8 mouse cellular contexts compared by ENCODE assay signal in the genomic region with DNA sequence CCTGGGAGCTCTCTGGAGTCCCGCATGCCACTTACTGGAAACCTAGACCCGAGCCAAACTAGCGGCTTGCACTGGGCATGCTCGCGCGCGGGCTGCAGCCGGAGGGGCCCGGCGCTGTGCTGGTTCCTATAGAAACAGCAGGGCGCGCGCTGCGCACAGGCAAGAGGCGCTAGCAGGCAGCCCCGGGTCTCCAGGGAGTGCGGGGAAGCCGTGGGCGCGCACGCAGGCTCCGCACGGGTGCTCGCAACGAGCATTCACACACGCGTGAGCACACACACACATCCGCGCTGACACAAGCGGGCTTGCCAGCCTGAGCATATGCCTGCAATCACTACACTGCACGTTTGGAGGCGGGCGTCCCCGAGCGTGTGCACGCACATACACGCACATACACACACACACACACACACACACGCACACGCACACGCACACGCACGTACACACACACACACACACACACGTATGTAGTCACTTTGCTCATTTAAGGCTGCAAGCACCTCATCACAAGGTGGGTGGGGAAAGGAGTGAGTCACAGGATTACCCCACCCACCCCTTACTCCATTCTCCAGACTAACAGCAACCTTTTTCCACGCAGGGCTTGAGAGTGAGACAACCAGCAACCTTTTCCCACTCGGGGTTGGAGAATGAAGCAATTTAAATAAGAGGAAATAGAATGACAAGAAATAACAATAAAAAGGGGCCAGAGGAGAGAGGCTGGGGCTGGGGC. TPM values are rescaled to one million over a fixed set of nuclear protein-coding genes. Genes with fewer than 3 reads are reported as not detected.
A peak's percentile ranks its signal among the peaks of the same experiment; 100 is the strongest.
DNase-seq lines count a peak whose midpoint lies in the region; ATAC-seq and TF ChIP-seq lines count a peak whose summit lies in the region.

No protein-coding gene starts in this region.

- H3K27ac ChIP-seq in intestine, embryonic 16.5 days (ENCODE audit: low read length), result no peak overlapping the region
- H3K27ac ChIP-seq in midbrain, embryonic 10.5 days (replicated peaks), result peak overlapping the region; percentile 88
- no peak overlapping the region for H3K27ac ChIP-seq in small intestine, adult 2 months (ENCODE audit: insufficient read depth, low read depth, low read length)

- H3K4me2 ChIP-seq in intestine, embryonic 16.5 days (ENCODE audit: low read depth, low read length), result peak overlapping the region; percentile 95

- no peak for TF ChIP-seq CTCF in small intestine, adult 2 months (IDR thresholded peaks at IDR 0.05; ENCODE audit: extremely low read depth, insufficient read length, insufficient replicate concordance, low read depth, low read length)

- peak; percentile 98 for DNase-seq in heart, adult 11 months
- no peak for DNase-seq in heart, adult 8-10 months (ENCODE audit: low spot score)
- DNase-seq in embryo, embryonic 10 days (ENCODE audit: low spot score), result peak; percentile 89
- DNase-seq in gastrocnemius, postnatal 25 days, result peak; percentile 52
- DNase-seq in left cerebral cortex, postnatal 36 days (ENCODE audit: low spot score in 2 of 2), result peak; percentile 87 to 90
- peak; percentile 86 for DNase-seq in midbrain, embryonic 10.5 days (ENCODE audit: low spot score)

- TF ChIP-seq POLR2A in small intestine, adult 2 months (IDR thresholded peaks at IDR 0.05; ENCODE audit: low read depth, low read length), result no peak

- no peaks in the 10 kb centered on the region for H3K27me3 ChIP-seq in intestine, embryonic 16.5 days (replicated peaks; ENCODE audit: control insufficient read depth, insufficient read depth, low read length)
- H3K27me3 ChIP-seq in midbrain, embryonic 10.5 days (ENCODE audit: low read depth, poor library complexity, severe bottlenecking), result peaks cover 17% of the 10 kb centered on the region
- no peaks in the 10 kb centered on the region for H3K27me3 ChIP-seq in small intestine, adult 2 months (ENCODE audit: control insufficient read depth, insufficient read depth, low read length)

- peak overlapping the region; percentile 73 for H3K9ac ChIP-seq in intestine, embryonic 16.5 days (ENCODE audit: low read depth, low read length)

- intact Hi-C loops in left cerebral cortex, postnatal 36 days (cut with DNase I), result loop anchor here (5.0 kb wide), 1 partner anchor 39 kb away; a partner anchor contains a TSS

- no peaks in the 10 kb centered on the region for H3K36me3 ChIP-seq in intestine, embryonic 16.5 days (ENCODE audit: control insufficient read depth, insufficient read depth, low read length)
- no peaks in the 10 kb centered on the region for H3K36me3 ChIP-seq in midbrain, embryonic 10.5 days
- H3K36me3 ChIP-seq in small intestine, adult 2 months (ENCODE audit: control insufficient read depth, insufficient read depth, low read length), result no peaks in the 10 kb centered on the region

- H3K4me3 ChIP-seq in intestine, embryonic 16.5 days (ENCODE audit: low read length), result peak overlapping the region; percentile 66
- H3K4me3 ChIP-seq in midbrain, embryonic 10.5 days, result peak overlapping the region; percentile 71
- H3K4me3 ChIP-seq in small intestine, adult 2 months (ENCODE audit: low read depth, low read length), result peak overlapping the region; percentile 59

- under 1% methylated on average over 45 of the region's 45 CpGs for WGBS in intestine, embryonic 16.5 days
- under 1% methylated on average over 45 of the region's 45 CpGs for WGBS in midbrain, embryonic 10.5 days
- whole genome bisulfite sequencing in small intestine, adult 2 months, result under 1% methylated on average over 45 of the region's 45 CpGs

- peaks cover 3% of the 10 kb centered on the region; the same call in 1 of the 2 replicates for H3K4me1 ChIP-seq in intestine, embryonic 16.5 days (ENCODE audit: control insufficient read depth, insufficient read depth, low read length)
- peaks cover 63% of the 10 kb centered on the region for H3K4me1 ChIP-seq in midbrain, embryonic 10.5 days
- H3K4me1 ChIP-seq in small intestine, adult 2 months (ENCODE audit: control insufficient read depth, insufficient read depth, insufficient read length, low read length), result peaks cover 6% of the 10 kb centered on the region; the same call in 1 of the 2 replicates

- peak; percentile 94 for ATAC-seq in intestine, embryonic 16.5 days

- H3K9me3 ChIP-seq in intestine, embryonic 16.5 days (ENCODE audit: control insufficient read depth, low read length), result no peaks in the 10 kb centered on the region
- H3K9me3 ChIP-seq in midbrain, embryonic 10.5 days (replicated peaks), result no peaks in the 10 kb centered on the region

RNA-seq across cellular contexts. Expression of a gene that starts 11.2 kb away (rescaled TPM):
- total RNA-seq in heart, adult 8-10 months (2022), result 10 to 100 TPM in 1 of 4 experiments, 1 to 10 TPM in 3; 5.3 to 12.8 (median 6.1) TPM
- 1 to 10 TPM; 2.4 to 4.0 TPM for total RNA-seq in gastrocnemius, postnatal 25 days (2021)
- 4.8 TPM in 2 replicates for polyA plus RNA-seq in intestine, embryonic 16.5 days (2015; fragmentation: Nextera tagmentation; extraction: Ambion mirVana)
- total RNA-seq in left cerebral cortex, postnatal 36 days (2021), result 10 to 100 TPM; 79.6 to 82.8 TPM
- polyA plus RNA-seq in midbrain, embryonic 10.5 days (2016; fragmentation: Nextera tagmentation; extraction: Ambion mirVana), result 20.6 and 21.8 TPM in 2 replicates
- 0.57 and 0.75 TPM in 2 replicates for polyA plus RNA-seq in small intestine, adult 2 months (2012; rRNA removed)

RNA-seq across cellular contexts. Expression of a gene that starts 18.2 kb away (rescaled TPM):
- total RNA-seq in heart, adult 8-10 months (2022), result 1 to 10 TPM; 2.8 to 6.4 (median 4.9) TPM
- 1 to 10 TPM; 1.5 to 6.5 TPM for total RNA-seq in gastrocnemius, postnatal 25 days (2021)
- polyA plus RNA-seq in intestine, embryonic 16.5 days (2015; fragmentation: Nextera tagmentation; extraction: Ambion mirVana), result 21.3 and 23.5 TPM in 2 replicates
- 1 to 10 TPM; 2.4 to 3.2 TPM for total RNA-seq in left cerebral cortex, postnatal 36 days (2021)
- 1.4 TPM in 2 replicates for polyA plus RNA-seq in midbrain, embryonic 10.5 days (2016; fragmentation: Nextera tagmentation; extraction: Ambion mirVana)
- 7.6 and 15.0 TPM in 2 replicates for polyA plus RNA-seq in small intestine, adult 2 months (2012; rRNA removed)

RNA-seq across cellular contexts. Expression of a gene that starts 23.0 kb away (rescaled TPM):
- 1,000 to 10,000 TPM; 3,411 to 4,078 (median 3,658) TPM for total RNA-seq in heart, adult 8-10 months (2022)
- 1,000 to 10,000 TPM; 1,104 to 3,330 TPM for total RNA-seq in gastrocnemius, postnatal 25 days (2021)
- polyA plus RNA-seq in intestine, embryonic 16.5 days (2015; fragmentation: Nextera tagmentation; extraction: Ambion mirVana), result 62.8 and 63.6 TPM in 2 replicates
- total RNA-seq in left cerebral cortex, postnatal 36 days (2021), result 100 to 1,000 TPM; 151 to 182 TPM
- polyA plus RNA-seq in midbrain, embryonic 10.5 days (2016; fragmentation: Nextera tagmentation; extraction: Ambion mirVana), result 3.6 and 5.9 TPM in 2 replicates
- polyA plus RNA-seq in small intestine, adult 2 months (2012; rRNA removed), result 16.7 and 23.1 TPM in 2 replicates

RNA-seq across cellular contexts. Expression of a gene that starts 24.1 kb away (rescaled TPM):
- 100 to 1,000 TPM; 150 to 156 (median 152) TPM for total RNA-seq in heart, adult 8-10 months (2022)
- total RNA-seq in gastrocnemius, postnatal 25 days (2021), result 100 to 1,000 TPM; 106 to 134 TPM
- polyA plus RNA-seq in intestine, embryonic 16.5 days (2015; fragmentation: Nextera tagmentation; extraction: Ambion mirVana), result 5.0 TPM in 2 replicates
- total RNA-seq in left cerebral cortex, postnatal 36 days (2021), result 1 to 10 TPM; 1.2 to 2.4 TPM
- 0.33 and 0.60 TPM in 2 replicates for polyA plus RNA-seq in midbrain, embryonic 10.5 days (2016; fragmentation: Nextera tagmentation; extraction: Ambion mirVana)
- 3.5 and 7.6 TPM in 2 replicates for polyA plus RNA-seq in small intestine, adult 2 months (2012; rRNA removed)

RNA-seq across cellular contexts. Expression of a gene that starts 39.9 kb away (rescaled TPM):
- 1 to 10 TPM; 4.9 to 6.9 (median 5.1) TPM for total RNA-seq in heart, adult 8-10 months (2022)
- 1 to 10 TPM; 3.7 to 3.9 TPM for total RNA-seq in gastrocnemius, postnatal 25 days (2021)
- polyA plus RNA-seq in intestine, embryonic 16.5 days (2015; fragmentation: Nextera tagmentation; extraction: Ambion mirVana), result 12.6 and 13.0 TPM in 2 replicates
- 1 to 10 TPM; 4.4 to 6.0 TPM for total RNA-seq in left cerebral cortex, postnatal 36 days (2021)
- polyA plus RNA-seq in midbrain, embryonic 10.5 days (2016; fragmentation: Nextera tagmentation; extraction: Ambion mirVana), result 12.1 and 12.8 TPM in 2 replicates
- 2.4 and 2.6 TPM in 2 replicates for polyA plus RNA-seq in small intestine, adult 2 months (2012; rRNA removed)

Comparison
In these comparisons a context has a peak if more than half of its experiments do, and no peak if none do; other contexts are left out.
1. RNA of a gene that starts 11.2 kb away (total RNA-seq): 79.6 to 82.8 TPM in left cerebral cortex, postnatal 36 days; 5.3 to 12.8 TPM in heart, adult 8-10 months and 2.4 to 4.0 TPM in gastrocnemius, postnatal 25 days; every median in the first group is over 4 times any median in the second.
2. RNA of a gene that starts 23.0 kb away (total RNA-seq): 3,411 to 4,078 TPM in heart, adult 8-10 months and 1,104 to 3,330 TPM in gastrocnemius, postnatal 25 days; 151 to 182 TPM in left cerebral cortex, postnatal 36 days; every median in the first group is over 4 times any median in the second.
3. Peak in every context shown above with its lines, with median percentiles within 50 percentile points of each other: H3K4me3 ChIP-seq.